Mouse (Mus musculus) small intestine, adult 2 months (tissue): Measurements from ENCODE around the gene Slamf1.

Experiments used
- CTCF ChIP-seq: fragments of 200-500 bp; IDR thresholded peaks from 2 replicates; pipeline ENCODE4 v1.5.1; 2012; ENCODE audit warnings: low read depth, mild to moderate bottlenecking, control low read depth, inconsistent platforms, low read length, moderate library complexity, mixed read lengths; ENCODE audit not compliant: insufficient replicate concordance, insufficient read length; ENCODE audit errors: extremely low read depth
- POLR2A ChIP-seq: fragments of 200-500 bp; IDR thresholded peaks from 2 replicates; pipeline ENCODE4 v1.6.1; 2012; ENCODE audit warnings: low read depth, mild to moderate bottlenecking, control low read depth, inconsistent platforms, low read length, moderate library complexity

DNA sequence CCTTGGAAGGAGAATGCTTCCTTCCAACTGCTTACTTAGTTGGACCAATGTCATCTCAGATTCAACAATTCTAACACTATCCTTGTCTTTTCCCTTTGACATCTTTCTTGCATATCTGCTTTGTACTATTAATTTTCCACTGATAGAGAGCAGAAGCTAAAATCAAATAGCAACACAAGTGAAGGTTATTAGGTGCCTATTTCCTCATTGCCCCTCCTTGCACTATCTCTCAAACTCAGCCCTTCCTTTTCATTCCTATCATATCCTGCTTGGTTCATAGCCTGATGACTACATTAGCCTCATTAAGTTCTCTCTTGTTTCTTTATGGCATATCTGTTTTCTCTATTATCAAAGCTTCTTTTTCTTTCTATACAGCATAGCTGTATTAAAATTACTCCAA, 81.3 kb downstream of the Slamf1 start:
- TF ChIP-seq CTCF = no peak
- no peak for TF ChIP-seq POLR2A
